Mouse (Mus musculus) ovary, postnatal 14 days (tissue): Measurements from ENCODE around the gene Syt6.

Experiments
- DNase-seq: peaks from one replicate; pipeline ENCODE4 v3.0.0; 2022; ENCODE audit warnings: low spot score

Syt6 gene

DNA sequence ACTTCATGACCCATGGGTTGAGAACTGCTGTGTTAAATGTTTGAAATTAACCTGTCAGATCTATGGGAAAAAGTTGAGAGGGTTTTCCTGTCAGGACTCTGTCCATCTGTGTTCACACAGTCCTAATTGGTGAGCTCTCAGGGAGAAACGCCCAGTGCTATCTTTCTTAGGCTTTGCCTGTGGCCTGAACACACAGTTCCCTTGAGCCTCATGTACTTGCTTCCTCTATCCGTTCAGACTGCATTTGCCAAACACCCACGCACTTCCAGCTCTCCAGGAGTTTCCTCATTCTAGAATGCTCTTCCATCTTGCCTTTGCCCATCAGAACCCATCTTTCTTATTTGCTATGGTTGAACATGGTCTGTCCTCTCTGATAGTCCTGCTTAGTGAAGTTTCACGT, 73.5 kb downstream of the Syt6 start:
- no peak for DNase-seq

DNA sequence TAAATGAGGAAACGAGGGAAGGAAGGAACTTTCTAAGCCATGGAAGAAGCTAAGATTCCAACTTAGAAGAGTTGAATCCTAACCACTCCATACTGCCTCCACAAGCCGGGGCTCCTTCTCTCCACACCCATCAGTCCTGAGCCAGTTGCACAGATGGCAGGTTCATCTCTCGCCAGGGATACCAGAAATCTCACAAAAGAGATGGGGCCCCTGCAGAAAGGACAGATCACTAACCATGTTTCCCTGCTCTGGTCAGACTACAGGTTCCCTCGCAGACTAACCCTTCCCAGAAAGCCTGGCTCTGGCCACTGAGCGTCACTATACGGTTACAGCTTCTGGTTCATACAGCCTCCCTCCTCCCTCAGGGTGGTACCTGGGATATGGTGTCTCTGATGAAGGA, 74.7 kb downstream of the Syt6 start:
- DNase-seq: no peak

DNA sequence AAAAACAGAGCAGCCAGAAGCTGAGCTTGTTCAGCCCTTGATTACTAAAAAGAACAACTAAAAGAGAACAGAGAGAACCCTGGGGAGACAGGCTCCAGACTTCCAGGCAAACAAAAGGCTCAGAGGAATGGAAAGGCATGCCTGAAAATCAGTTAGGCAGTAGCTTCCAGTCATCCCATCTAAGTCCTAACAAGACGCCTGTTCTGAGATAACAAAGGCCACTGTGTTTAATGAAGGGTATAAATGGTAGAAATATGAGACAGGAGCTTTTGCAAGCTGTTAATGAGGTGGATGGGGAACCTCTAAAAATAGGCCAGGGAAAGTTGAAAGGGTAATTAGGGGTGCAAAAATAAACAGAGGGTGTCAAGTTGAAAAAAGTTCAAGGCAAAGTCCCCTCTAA, 75.4 kb downstream of the Syt6 start:
- no peak for DNase-seq

DNA sequence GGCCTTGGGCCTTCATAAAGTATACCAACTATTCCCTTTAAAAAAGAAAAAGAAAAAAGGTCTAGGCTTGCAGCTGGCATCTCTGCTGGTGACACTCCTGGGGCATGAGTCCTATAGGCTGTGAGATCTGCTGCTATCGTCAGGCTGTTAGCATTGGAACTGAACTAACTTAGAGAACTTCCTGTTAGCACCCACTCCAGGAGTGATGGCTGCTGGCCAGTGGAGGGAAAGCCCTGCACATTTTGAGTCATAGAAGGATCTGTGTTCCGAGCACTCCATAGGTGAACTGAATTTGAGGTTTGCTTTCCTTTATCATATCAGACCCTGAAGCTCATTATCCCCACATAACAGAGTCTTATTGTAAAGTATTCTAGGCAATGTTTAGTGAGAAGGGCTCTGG, 85.0 kb downstream of the Syt6 start:
- DNase-seq: no peak

DNA sequence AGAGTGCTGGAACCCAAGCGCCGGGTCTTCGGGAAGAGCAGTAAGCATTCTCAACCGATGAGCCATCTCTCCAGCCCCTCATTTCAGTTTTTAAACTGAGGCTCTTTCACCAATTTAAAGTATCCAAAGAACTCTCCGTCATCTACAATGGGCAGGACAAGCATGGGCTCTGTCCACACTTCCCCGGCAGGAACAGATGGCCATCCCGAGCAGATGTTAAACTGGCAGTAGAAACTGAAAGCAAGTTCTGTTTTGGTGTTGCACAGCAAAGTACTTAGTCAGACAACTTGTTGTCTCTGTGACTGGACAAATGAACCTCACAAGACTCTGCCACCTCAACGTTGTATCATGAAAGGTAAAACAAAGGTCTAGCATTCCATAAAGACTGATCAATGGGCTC, 86.7 kb downstream of the Syt6 start:
- DNase-seq: no peak

DNA sequence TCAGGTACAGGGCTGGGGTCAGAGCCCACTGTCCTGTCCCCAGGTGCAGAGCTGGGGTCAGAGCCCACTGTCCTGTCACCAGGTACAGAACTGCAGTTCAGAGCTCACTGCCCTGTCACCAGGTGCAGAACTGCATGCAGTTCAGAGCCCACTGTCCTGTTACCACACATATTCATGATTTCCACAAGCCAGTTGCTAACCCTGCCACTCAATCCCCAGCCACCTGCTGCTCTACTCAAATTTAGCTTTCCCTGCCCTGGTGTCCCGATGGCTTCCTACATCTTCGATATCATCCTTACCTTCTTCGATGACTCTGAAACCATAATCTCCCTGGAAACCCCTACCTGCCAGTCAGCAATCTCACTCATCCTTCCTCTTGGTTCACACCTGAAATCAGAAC, 88.4 kb downstream of the Syt6 start:
- DNase-seq: no peak

DNA sequence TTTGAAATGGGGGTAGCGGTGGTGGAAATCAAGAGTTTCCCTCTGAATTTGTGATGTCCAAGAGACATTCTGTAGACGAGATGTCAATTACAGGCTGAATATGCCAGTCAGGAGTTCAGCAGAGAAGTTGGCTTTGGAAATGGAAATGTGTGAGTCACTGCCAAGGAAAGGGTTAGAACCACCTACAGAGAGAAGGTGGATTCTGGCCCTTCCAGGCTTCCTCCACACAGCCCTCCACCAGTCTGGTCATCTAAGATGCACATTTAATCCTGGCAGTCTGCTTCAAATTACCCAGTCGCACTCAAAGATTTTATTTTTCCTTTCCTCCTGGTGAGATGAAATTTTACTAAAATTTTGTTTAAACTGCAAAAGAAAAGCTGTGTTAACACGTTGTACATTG, 97.1 kb downstream of the Syt6 start:
- no peak for DNase-seq

DNA sequence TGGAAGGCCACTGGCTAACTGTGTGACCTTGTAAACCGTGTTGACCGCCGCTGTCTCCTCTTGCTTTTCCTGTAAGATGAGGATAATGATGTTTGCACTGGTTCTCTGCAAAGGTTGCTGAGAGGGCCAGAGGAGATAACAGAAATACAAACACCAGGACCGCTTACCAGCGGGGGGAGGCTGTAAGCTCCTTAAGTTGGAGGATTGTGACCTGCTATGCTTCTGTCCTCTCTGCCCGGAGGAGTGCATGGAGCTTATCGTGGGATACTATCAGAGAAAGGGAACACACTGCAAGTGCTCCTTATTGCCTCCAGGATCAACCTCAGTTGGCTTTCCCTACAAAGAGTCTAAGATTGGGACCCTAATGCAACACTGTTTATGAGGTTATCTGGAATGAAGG, 97.7 kb downstream of the Syt6 start:
- no peak for DNase-seq

DNA sequence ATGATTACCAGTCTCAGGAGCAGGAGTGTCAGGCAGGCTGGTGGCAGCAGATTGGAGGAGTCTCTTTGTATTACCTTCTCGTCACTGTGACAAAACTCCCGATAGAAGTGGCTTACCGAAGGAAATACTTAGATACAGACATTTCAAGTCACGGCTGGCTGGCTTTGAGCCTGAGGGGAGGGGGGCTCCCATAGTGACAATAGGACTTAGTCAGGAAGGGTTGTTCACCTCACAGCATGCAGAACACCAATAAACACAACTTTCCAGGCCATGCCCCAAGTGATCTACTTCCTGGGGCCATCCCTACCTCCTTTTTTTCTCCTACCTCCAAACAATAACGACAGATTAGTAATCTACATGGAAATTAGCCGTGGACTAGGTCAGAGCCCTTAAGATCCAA, 103.8 kb downstream of the Syt6 start:
- DNase-seq: no peak

DNA sequence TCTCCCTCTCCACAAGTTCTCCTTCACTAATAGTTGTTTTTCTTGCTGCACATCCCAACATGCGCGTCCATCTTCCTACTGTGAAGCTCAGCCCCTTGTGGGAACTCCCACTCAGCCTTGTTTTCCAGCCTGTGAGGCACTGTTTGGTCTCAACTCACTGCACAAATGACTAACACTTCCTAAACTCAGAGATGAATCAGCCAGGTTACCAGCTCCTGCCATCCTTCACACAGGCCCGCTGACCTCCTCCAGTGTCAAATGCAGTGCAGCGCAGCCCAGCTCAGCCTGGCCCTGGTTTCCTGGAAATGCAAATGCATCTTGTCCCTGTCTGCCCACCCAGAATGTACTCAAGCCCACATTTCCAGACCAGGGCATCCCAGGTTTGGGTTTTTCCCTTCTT, 107.4 kb downstream of the Syt6 start:
- no peak for DNase-seq

DNA sequence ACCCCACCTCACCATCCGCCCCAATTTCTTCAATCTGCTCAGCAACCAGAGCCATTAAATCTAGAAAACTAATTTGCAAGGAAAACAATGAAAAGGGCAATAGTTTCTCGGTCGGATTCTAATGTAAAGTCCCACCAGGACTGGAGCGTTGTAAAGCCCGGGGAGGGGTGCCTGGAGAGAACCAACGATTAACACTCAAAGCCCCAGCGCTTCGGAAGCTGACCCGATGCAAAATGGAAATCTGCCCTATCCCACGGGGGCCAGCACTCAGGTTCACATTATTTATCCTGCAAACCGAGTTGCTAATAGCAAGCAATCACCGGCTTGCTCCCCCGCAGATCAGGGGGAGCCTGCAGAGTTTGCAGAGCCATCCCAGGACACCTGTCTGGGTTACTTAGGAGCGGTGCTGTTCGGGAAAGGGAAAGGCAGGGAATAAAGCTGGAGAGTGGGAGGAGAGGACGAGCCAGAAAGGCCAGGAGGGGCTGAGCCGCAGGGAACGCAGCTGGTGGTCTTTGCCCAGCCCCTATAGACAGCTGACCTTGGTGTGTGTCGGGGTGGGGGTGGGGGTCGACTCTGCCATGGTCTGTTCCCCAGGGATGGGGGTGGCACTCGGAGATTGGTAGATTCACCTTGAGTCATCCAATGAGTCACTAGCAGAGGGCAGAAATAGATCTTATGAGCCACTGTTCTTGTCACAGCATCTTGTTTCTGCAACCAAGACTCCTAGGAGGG, 108.4 kb downstream of the Syt6 start:
- DNase-seq: no peak

DNA sequence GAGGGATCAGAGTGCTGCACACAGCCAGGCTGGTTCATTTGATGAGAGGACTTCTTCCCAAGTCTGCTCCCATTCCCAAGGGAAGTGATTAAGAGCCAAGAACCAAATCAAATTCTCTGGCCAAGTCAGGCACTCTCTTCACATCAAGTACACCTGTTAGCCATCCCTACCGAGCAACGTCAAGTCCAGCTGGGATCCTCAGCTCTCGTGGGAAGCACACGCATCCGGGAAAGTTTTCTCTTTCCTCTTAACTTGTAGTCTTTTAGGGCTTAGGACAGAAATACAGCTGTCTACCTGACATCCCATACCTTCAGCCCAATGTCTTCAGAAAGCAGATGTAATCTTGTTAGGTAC, 108.9 kb downstream of the Syt6 start:
- DNase-seq: no peak

DNA sequence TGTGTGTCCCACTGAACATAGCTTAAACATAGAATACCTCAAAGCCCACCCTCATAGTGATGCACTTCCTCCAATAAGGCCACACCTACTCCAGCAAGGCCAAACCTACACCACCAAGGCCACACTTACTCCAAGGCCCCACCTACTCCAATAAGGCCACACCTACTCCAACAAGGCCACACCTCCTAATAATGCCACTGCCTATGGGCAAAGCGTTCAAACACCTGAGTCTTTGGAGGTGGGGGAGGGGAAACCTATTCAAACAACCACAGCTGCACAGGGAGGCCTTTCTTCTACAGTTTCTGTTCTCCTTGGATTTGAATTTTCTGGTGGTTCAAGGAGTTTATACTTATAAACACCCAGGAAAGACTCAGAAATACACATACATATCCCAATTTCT, 114.0 kb downstream of the Syt6 start:
- no peak for DNase-seq

DNA sequence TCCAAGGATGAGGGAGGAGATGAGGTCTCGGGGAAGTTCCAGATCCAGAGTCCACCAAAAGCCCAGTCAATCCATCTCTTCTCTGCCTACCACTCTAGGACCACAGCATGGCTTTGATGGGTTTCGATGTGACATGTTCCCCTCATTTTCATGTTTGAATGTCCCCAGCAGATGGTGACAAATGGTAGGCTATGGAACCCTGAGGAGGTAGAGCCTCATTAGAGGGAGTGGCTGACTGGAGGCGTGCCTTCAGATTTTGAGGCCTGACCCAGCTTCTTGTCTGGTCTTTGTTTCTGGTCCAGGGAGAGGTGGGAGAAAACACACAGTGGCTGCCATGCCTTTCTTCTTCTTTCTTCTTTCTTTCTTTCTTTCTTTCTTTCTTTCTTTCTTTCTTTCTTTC, 115.5 kb downstream of the Syt6 start:
- DNase-seq: no peak
